Mouse (Mus musculus) forebrain, embryonic 16.5 days (tissue): ENCODE data around the gene Mical2. TPM values are rescaled to one million over a fixed set of nuclear protein-coding genes. Genes with fewer than 3 reads are reported as not detected.

Source experiments
- ATAC-seq: fragments of 200-750 bp; cut with Nextera tagmentation; 2 replicates; pipeline ENCODE4 v1.8.0; 2017; ENCODE audit warnings: mild to moderate bottlenecking, moderate library complexity
- H3K27ac ChIP-seq: fragments of 300-500 bp; sonication (generic); 2 replicates; pipeline ENCODE4 v1.5.1; 2014; ENCODE audit warnings: low read length, control low read depth
- H3K27me3 ChIP-seq: fragments of 300-500 bp; sonication (generic); replicated peaks from 2 replicates; pipeline ENCODE4 v1.6.1; 2014; ENCODE audit warnings: low read length; ENCODE audit not compliant: control insufficient read depth, insufficient read depth
- H3K36me3 ChIP-seq: fragments of 300-500 bp; sonication (generic); 2 replicates; pipeline ENCODE4 v1.6.1; 2014; ENCODE audit not compliant: control insufficient read depth, insufficient read depth
- H3K4me1 ChIP-seq: fragments of 300-500 bp; sonication (generic); replicated peaks from 2 replicates; pipeline ENCODE4 v1.6.1; 2014; ENCODE audit warnings: low read length; ENCODE audit not compliant: control insufficient read depth, insufficient read depth
- H3K4me2 ChIP-seq: fragments of 300-500 bp; sonication (generic); 2 replicates; pipeline ENCODE4 v1.6.1; 2014; ENCODE audit warnings: mild to moderate bottlenecking, low read length, control low read depth
- H3K4me3 ChIP-seq: fragments of 300-500 bp; sonication (generic); replicated peaks from 2 replicates; pipeline ENCODE4 v1.5.1; 2014; ENCODE audit warnings: mild to moderate bottlenecking, low read length, control low read depth
- H3K9ac ChIP-seq: fragments of 300-500 bp; sonication (generic); replicated peaks from 2 replicates; pipeline ENCODE4 v1.6.1; 2014; ENCODE audit warnings: low read depth, low read length, control low read depth
- H3K9me3 ChIP-seq: fragments of 300-500 bp; sonication (generic); 2 replicates; pipeline ENCODE4 v1.6.1; 2016; ENCODE audit warnings: low read length; ENCODE audit not compliant: control insufficient read depth
- WGBS: fragments of 180-500 bp; shearing (Covaris S2); extraction: QIAGEN DNeasy Blood & Tissue Kit; methylation state at CpG from one replicate; pipeline ENCODE4 v1.1.7; 2014; 5-methylcytosine and 5-hydroxymethylcytosine counted together
- polyA plus RNA-seq: library from polyadenylated mRNA; unstranded; fragments of >200 nt; fragmentation: Nextera tagmentation; extraction: Ambion mirVana; gene quantifications from 2 replicates; pipeline ENCODE4 v1.2.1, GENCODE M21; 2015

Mical2 gene
- polyA plus RNA-seq, 1 experiment from 2014 or later = 11.1 TPM

GRCm38 (mm10) chr7:112237868-112238267 is 12.2 kb downstream of the Mical2 start:
- 61% methylated on average over 3 of the region's 3 CpGs for WGBS
- H3K4me1 ChIP-seq = peaks cover 29% of the 10 kb centered on the region

GRCm38 (mm10) chr7:112238768-112239728 is 13.4 kb downstream of the Mical2 start:
- no peak for ATAC-seq
- H3K9me3 ChIP-seq = no peaks in the 10 kb centered on the region
- H3K4me2 ChIP-seq = no peak overlapping the region
- H3K27ac ChIP-seq = no peak overlapping the region
- H3K27me3 ChIP-seq = no peaks in the 10 kb centered on the region
- 82% methylated on average over 10 of the region's 10 CpGs for WGBS
- peaks cover 19% of the 10 kb centered on the region for H3K4me1 ChIP-seq
- no peak overlapping the region for H3K9ac ChIP-seq
- no peak overlapping the region for H3K4me3 ChIP-seq
- H3K36me3 ChIP-seq = no peaks in the 10 kb centered on the region

More at GRCm38 (mm10) chr7:112237868-112238267, 12.2 kb downstream of the Mical2 start:
- H3K4me3 ChIP-seq = no peak overlapping the region
- H3K9me3 ChIP-seq = no peaks in the 10 kb centered on the region
- no peaks in the 10 kb centered on the region for H3K27me3 ChIP-seq
- H3K9ac ChIP-seq = no peak overlapping the region
- H3K4me2 ChIP-seq = no peak overlapping the region
- no peak overlapping the region for H3K27ac ChIP-seq
- no peaks in the 10 kb centered on the region for H3K36me3 ChIP-seq
- ATAC-seq = no peak

- Histone ChIP-seq H3K4me3 (no peak overlapping the region), H3K36me3 (no peaks in the 10 kb centered on the region), H3K27ac (peak overlapping the region; percentile 56; the same call in 1 of the 2 replicates), H3K9ac (no peak overlapping the region), H3K4me2 (no peak overlapping the region), H3K4me1 (peaks cover 11% of the 10 kb centered on the region), H3K27me3 (no peaks in the 10 kb centered on the region), H3K9me3 (no peaks in the 10 kb centered on the region)
- 81% methylated on average over 2 of the region's 2 CpGs for WGBS
- no peak for ATAC-seq
Observed at GRCm38 (mm10) chr7:112240748-112241147, 15.1 kb downstream of the Mical2 start.

- peak overlapping the region; percentile 56 for H3K27ac ChIP-seq
- no peak overlapping the region for H3K9ac ChIP-seq
- no peaks in the 10 kb centered on the region for H3K9me3 ChIP-seq
- no peak overlapping the region for H3K4me2 ChIP-seq
- 43% methylated on average over 8 of the region's 8 CpGs for WGBS
- no peaks in the 10 kb centered on the region for H3K36me3 ChIP-seq
- peaks cover 11% of the 10 kb centered on the region for H3K4me1 ChIP-seq
- peak; percentile 72 for ATAC-seq
- no peak overlapping the region for H3K4me3 ChIP-seq
- no peaks in the 10 kb centered on the region for H3K27me3 ChIP-seq
Observed at GRCm38 (mm10) chr7:112241211-112241944, 15.7 kb downstream of the Mical2 start.

GRCm38 (mm10) chr7:112241945-112242329 is 16.3 kb downstream of the Mical2 start:
- peaks cover 11% of the 10 kb centered on the region for H3K4me1 ChIP-seq
- WGBS = 59% methylated on average over 3 of the region's 3 CpGs
- H3K27ac ChIP-seq = peak overlapping the region; percentile 56
- peak; percentile 78 for ATAC-seq
- no peaks in the 10 kb centered on the region for H3K27me3 ChIP-seq
- H3K4me3 ChIP-seq = no peak overlapping the region
- no peaks in the 10 kb centered on the region for H3K9me3 ChIP-seq
- no peak overlapping the region for H3K9ac ChIP-seq
- H3K4me2 ChIP-seq = no peak overlapping the region
- no peaks in the 10 kb centered on the region for H3K36me3 ChIP-seq

GRCm38 (mm10) chr7:112242587-112242986 is 16.9 kb downstream of the Mical2 start:
- no peak for ATAC-seq
- no peak overlapping the region for H3K4me2 ChIP-seq
- H3K27me3 ChIP-seq = no peaks in the 10 kb centered on the region
- no peak overlapping the region for H3K9ac ChIP-seq
- peaks cover 11% of the 10 kb centered on the region for H3K4me1 ChIP-seq
- H3K27ac ChIP-seq = peak overlapping the region; percentile 31
- H3K36me3 ChIP-seq = no peaks in the 10 kb centered on the region
- 77% methylated on average over 6 of the region's 6 CpGs for WGBS
- H3K9me3 ChIP-seq = no peaks in the 10 kb centered on the region
- no peak overlapping the region for H3K4me3 ChIP-seq

GRCm38 (mm10) chr7:112244071-112244470 is 18.4 kb downstream of the Mical2 start:
- Histone ChIP-seq H3K4me2 (no peak overlapping the region), H3K36me3 (no peaks in the 10 kb centered on the region), H3K9me3 (no peaks in the 10 kb centered on the region), H3K4me3 (no peak overlapping the region), H3K4me1 (peaks cover 11% of the 10 kb centered on the region), H3K27ac (no peak overlapping the region), H3K9ac (no peak overlapping the region), H3K27me3 (no peaks in the 10 kb centered on the region)
- ATAC-seq = no peak
- 62% methylated on average over 2 of the region's 2 CpGs for WGBS

GRCm38 (mm10) chr7:112244683-112245082 is 19.0 kb downstream of the Mical2 start:
- Histone ChIP-seq H3K9ac (no peak overlapping the region), H3K4me2 (no peak overlapping the region), H3K36me3 (no peaks in the 10 kb centered on the region), H3K9me3 (no peaks in the 10 kb centered on the region), H3K4me1 (peaks cover 11% of the 10 kb centered on the region), H3K27ac (no peak overlapping the region), H3K4me3 (no peak overlapping the region), H3K27me3 (no peaks in the 10 kb centered on the region)
- WGBS = 47% methylated on average over 6 of the region's 6 CpGs
- ATAC-seq = no peak

GRCm38 (mm10) chr7:112245839-112246438 is 20.3 kb downstream of the Mical2 start:
- Histone ChIP-seq H3K4me1 (peaks cover 11% of the 10 kb centered on the region), H3K27me3 (no peaks in the 10 kb centered on the region), H3K9me3 (no peaks in the 10 kb centered on the region), H3K4me3 (no peak overlapping the region), H3K4me2 (no peak overlapping the region), H3K27ac (no peak overlapping the region), H3K9ac (no peak overlapping the region), H3K36me3 (no peaks in the 10 kb centered on the region)
- 82% methylated on average over 4 of the region's 4 CpGs for WGBS
- ATAC-seq = no peak
